Mouse (Mus musculus) lung, postnatal 0 days (tissue): ENCODE measurements at regions not wholly inside any gene's neighbourhood (a gene's known extent, or its start where the extent isn't known, plus 50 kb on each side); places are given as distances from the start of the nearest gene placed in this dataset.

Experiments used
- CTCF ChIP-seq: IDR thresholded peaks from 2 replicates; pipeline ENCODE4 v1.5.1; 2016; ENCODE audit warnings: antibody characterized with exemption, mild to moderate bottlenecking
- EP300 ChIP-seq: IDR thresholded peaks from 2 replicates; pipeline ENCODE4 v1.6.1; 2016; ENCODE audit warnings: antibody characterized with exemption, mild to moderate bottlenecking, control low read depth

- TF ChIP-seq CTCF (no peak), EP300 (no peak)
These were observed 354.2 kb downstream of the Cbln4 start for GRCm38 (mm10) chr2:171689102-171689501.
